Mouse (Mus musculus) kidney, adult 9 months (tissue): ENCODE results near the gene Klhdc1.

Source experiments
- DNase-seq: peaks from one replicate; pipeline ENCODE4 v3.0.0; 2022

The Klhdc1 gene

DNA sequence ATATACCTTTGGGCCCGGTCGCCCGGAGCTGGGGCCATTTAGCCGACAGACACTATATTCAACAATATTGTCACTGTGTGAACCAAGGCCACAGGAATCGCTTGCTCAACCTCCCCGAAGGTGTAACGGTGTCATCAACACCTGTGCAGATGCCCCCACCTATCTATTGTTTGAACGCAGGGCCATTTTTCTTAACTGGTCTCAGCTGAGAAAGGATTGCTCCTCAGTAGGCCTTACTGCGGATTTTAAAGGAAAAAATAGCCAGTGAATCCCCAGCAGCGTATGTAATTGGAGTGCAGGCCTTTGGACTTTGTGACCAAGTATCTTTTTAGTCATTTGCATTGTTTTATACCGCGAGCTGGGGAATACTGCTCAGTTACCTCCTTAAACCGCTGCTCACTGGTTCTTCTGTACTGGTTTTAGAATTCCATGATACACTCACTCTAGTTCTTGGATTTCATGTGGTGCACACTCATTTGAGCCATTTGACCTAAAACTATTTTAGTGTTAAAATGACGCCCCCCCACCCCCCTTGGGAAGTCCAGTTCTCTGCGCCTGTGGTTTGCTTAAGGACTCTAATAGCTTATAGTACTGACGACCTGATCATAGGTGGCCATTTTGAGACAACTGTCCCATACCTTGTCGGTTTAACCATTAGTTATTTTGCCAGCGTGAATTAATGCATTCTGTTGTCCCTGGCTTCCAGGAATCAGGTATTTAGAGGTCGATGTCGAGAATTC lies 56.6 kb downstream of the Klhdc1 start:
- peak; percentile 40 for DNase-seq

DNA sequence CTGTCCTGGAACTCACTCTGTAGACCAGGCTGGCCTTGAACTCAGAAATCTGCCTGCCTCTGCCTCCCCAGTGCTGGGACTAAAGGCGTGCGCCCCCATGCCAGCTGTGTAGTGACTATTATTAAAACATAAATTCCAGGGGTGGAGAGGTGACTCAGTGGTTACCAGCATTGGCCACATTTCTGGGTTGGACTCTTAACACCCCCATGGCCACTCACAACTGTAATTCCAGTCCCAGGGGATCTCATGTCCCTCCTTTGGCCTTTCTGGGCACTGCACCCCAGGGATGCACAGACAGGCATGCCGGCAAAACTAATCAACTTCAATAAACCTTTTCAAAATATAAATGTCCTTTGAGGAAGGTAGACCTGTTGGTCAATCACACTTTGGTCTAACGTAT lies 57.3 kb downstream of the Klhdc1 start:
- DNase-seq: no peak

DNA sequence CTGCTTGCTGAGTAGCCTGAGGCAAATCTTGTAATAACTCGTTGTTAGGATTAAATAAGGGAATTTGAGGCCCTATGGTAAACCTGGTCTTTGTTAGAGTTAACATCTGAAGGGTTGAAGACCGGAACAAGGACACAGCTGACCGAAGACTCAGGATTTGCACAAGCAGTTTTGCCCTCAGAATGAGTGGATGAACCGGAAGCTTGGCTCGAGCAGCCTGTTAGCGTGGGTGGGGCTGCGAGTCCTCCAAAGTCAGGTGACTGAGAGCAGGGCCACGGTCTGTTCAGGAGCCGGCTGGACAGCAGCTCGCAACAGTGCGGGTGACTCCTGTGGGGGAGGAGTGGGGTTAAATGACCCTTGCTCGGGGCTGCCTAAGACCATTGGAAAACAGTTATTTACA lies 58.3 kb downstream of the Klhdc1 start:
- peak; percentile 82 for DNase-seq

DNA sequence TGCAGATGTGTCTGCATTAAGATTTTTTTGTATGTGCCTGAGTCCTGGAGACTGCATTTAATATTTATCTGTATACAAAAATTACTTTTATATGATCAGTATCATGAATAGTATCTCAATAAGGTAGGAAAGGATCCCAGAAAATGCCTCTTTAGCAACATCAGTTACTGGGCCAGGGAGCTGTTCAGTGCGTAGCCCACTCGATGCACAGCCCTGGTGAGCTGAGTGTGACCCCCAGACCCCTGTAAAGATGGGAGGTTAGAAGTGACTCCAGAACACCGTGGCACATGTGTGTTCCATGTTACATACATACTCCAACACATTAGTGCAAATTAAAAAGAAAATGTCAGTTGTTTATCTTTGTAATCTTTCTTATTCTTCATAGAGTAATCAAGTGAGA lies 58.9 kb downstream of the Klhdc1 start:
- no peak for DNase-seq

DNA sequence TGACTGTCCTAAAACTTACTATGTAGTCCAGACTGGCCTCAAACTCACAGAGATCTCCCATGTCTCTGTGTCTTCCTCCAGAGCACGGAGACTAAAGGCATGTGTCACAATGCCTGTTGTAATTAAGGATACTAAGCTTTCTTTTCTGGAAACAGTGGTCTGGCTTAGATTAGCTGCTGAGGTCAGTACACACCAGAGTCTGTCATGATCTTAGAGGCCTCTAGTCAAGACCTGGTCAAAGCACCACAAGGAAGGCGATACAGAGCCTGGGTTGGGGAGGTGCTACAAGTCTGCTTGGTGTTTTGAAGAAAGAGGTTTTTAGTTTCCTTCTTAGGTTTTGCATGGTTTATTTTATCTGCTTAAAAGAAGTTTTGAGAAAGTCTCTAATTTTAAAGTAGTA lies 59.4 kb downstream of the Klhdc1 start:
- DNase-seq: no peak

DNA sequence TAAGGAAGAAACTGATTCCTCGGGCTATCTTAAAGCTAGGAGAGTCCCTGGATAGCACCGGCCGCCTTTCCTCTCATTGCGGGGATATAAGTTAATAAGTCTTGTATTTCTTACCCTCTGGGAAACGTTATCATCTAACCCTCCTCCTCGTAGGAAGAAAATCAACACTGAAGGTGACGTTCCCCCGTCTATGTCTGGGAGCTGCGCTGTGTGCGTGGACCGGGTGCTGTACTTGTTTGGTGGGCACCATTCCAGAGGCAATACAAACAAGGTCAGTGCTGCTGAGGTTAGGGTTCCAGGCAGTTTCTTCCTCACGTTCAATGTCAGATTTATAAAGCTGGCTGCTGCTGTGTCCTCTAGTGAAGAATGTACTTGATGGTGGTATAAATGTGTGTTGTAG lies 61.2 kb downstream of the Klhdc1 start:
- DNase-seq: no peak

DNA sequence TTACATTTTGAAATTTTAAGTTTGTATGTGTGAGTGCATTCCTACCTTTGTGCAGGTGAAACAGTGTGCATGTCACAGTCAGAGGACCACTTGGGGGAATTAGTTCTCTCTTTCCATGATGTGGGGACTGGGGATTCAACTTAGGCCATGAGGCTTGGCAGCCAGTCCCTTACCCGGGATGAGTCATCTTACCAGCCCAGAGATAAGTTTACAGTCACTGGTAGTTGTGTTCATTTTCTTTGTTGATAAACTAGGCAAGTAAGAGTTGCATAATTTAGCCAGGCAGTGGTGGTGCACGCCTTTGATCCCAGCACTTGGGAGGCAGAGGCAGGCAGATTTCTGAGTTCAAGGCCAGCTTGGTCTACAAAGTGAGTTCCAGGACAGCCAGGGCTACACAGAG lies 63.1 kb downstream of the Klhdc1 start:
- DNase-seq: no peak

DNA sequence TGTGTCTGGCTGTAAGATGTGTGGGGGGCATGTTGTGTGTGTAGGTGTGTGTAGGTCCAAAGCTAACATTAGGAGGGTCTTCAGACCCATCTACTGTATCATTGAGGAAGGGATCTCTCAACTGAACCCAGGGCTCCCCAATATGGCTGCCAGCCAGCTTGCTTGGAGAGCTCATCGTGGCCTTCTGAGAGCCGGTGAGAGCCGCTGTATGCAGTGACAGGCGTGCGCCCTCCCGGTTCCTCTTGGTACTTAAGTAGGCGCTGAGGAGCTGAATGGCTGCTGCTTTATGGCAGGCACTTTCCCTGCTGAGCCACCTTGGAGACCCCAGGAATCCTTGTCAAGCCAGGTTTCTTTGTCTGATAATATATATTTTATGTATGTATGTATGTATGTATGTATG lies 65.4 kb downstream of the Klhdc1 start:
- DNase-seq: no peak

DNA sequence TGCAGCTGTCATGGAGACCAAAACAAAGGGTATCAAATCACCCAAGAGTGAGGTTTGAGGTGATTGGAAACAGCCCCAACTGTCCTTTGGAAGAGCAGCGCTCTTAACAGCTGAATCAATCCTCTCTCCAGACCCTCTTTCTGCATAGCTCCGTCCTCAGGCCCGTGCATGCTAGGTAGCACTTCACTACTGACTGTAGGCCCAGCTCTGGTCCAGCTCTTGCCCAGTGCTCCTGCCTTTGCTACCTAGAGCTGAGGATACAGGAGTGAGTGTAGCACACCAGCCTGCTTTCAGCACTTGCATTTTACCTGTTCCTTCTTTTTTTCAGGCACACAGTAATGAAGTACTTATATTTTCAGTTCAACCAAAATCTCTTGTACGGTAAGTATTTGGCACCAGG lies 68.7 kb downstream of the Klhdc1 start:
- DNase-seq: no peak

DNA sequence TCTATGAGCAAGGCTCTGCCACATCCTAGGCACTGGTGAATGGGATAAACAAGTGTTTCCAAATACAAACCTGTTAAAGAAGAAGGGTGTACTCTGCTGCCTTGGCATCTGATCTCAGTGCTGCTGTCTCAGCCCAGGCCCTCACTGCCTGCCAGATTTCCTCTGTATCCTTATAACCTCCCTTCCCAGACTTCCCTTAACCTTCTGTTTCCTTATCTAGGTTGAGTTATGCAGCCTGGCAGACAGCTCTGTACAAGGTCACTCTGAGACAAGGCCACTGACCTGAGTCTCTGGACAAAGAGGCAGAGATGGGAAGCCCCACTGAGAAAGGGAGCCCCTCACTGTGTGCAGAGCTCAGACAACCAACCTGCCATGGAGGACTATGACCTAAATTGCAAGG lies 77.5 kb downstream of the Klhdc1 start:
- DNase-seq: no peak

DNA sequence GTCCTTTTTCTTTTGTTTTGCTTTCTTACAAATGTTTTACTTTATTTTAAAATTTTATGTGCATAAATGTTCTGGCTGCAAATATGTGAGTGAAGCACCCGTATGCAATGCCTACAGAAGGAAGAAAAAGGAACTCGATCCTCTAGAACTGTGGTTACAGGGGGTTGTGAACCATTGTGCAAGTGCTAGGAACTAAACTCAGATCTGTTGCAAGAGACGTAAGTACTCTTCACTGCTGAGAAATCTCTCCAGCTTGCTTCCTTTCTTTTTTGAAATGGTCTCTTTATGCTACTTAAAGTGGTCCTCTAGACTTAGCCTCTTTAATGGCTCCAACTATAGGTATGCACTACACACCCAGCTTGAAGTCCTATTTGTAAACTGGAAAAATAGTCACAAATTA lies 90.2 kb downstream of the Klhdc1 start:
- DNase-seq: no peak

DNA sequence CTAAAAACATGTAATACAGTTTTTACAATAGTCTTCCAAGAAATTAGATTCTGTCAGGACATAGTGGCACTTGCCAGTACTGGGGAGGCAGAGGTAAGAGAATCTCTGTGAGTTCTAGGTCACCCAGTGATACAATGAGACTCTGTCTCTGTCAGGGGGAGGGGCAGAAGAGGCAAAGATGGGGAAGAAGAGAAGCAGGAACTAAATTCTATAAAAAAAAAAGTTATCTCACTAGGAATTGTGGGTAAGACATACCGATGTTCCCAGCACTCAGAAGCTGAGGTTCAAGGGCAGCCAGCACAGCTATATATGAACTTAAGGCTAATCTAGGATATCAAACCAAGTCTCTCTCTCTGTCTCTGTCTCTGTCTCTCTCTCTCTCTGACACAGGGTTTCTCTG lies 91.2 kb downstream of the Klhdc1 start:
- no peak for DNase-seq

DNA sequence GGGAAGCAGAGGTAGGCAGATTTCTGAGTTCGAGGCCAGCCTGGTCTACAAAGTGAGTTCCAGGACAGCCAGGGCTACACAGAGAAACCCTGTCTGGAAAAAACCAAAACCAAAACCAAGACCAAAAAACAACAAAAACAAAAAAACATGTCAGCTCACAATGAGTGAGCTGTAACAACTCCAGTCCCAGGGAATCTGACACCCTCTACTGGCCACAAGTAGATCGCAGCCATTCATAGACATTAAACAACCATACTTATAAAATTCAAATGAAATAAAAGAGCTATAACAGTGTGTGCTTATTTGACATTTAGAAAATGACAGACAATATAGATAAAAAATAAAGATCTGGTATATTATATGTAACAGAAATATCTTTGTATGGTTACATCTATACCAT lies 92.6 kb downstream of the Klhdc1 start:
- peak; percentile 36 for DNase-seq
